Mouse (Mus musculus) intestine, postnatal 0 days (tissue): ENCODE results near the gene Ikzf3. TPM values are rescaled to one million over a fixed set of nuclear protein-coding genes. Genes with fewer than 3 reads are reported as not detected.

Source experiments
- ATAC-seq: fragments of 200-750 bp; cut with Nextera tagmentation; 2 replicates; pipeline ENCODE4 v1.8.0; 2017; ENCODE audit warnings: mild to moderate bottlenecking, moderate TSS enrichment, moderate library complexity
- H3K27ac ChIP-seq: fragments of 300-500 bp; sonication (generic); 2 replicates; pipeline ENCODE4 v1.5.1; 2014; ENCODE audit warnings: mild to moderate bottlenecking, low read depth, low read length, moderate library complexity
- H3K27me3 ChIP-seq: fragments of 300-500 bp; sonication (generic); replicated peaks from 2 replicates; pipeline ENCODE4 v1.6.1; 2014; ENCODE audit warnings: low read length, mixed read lengths; ENCODE audit not compliant: control insufficient read depth, insufficient read depth
- H3K36me3 ChIP-seq: fragments of 300-500 bp; sonication (generic); 2 replicates; pipeline ENCODE4 v1.6.1; 2014; ENCODE audit warnings: mild to moderate bottlenecking, moderate library complexity; ENCODE audit not compliant: control insufficient read depth, insufficient read depth
- H3K4me1 ChIP-seq: fragments of 300-500 bp; sonication (generic); replicated peaks from 2 replicates; pipeline ENCODE4 v1.6.1; 2014; ENCODE audit warnings: antibody characterized with exemption, low read length, mixed read lengths; ENCODE audit not compliant: control insufficient read depth, insufficient read depth
- H3K4me2 ChIP-seq: fragments of 300-500 bp; sonication (generic); replicated peaks from 2 replicates; pipeline ENCODE4 v1.6.1; 2014; ENCODE audit warnings: low read depth, mild to moderate bottlenecking, moderate library complexity
- H3K4me3 ChIP-seq: fragments of 300-500 bp; sonication (generic); 2 replicates; pipeline ENCODE4 v1.5.1; 2014; ENCODE audit warnings: low read depth, low read length
- H3K9ac ChIP-seq: fragments of 300-500 bp; sonication (generic); 2 replicates; pipeline ENCODE4 v1.6.1; 2014; ENCODE audit warnings: mild to moderate bottlenecking, low read depth, low read length
- H3K9me3 ChIP-seq: fragments of 300-500 bp; sonication (generic); 2 replicates; pipeline ENCODE4 v1.6.1; 2016; ENCODE audit warnings: mixed run types; ENCODE audit not compliant: control insufficient read depth
- CTCF ChIP-seq: sonication (generic); IDR thresholded peaks from 2 replicates; pipeline ENCODE4 v1.5.1; 2016; ENCODE audit warnings: low read depth, mild to moderate bottlenecking, control low read depth, antibody characterized with exemption, moderate library complexity
- WGBS: fragments of 180-500 bp; shearing (Covaris S2); extraction: QIAGEN DNeasy Blood & Tissue Kit; methylation state at CpG from one replicate; pipeline ENCODE4 v1.1.7; 2014; 5-methylcytosine and 5-hydroxymethylcytosine counted together
- polyA plus RNA-seq: library from polyadenylated mRNA; unstranded; fragments of >200 nt; fragmentation: Nextera tagmentation; extraction: Ambion mirVana; gene quantifications from 2 replicates; pipeline ENCODE4 v1.2.1, GENCODE M21; 2015

The Ikzf3 gene
- polyA plus RNA-seq, 1 experiment from 2014 or later: 0.20 TPM

GRCm38 (mm10) chr11:98577776-98578175 lies 31.9 kb upstream of the Ikzf3 start:
- no peak for TF ChIP-seq CTCF
- H3K4me2 ChIP-seq: no peak overlapping the region
- ATAC-seq: no peak
- no peaks in the 10 kb centered on the region for H3K27me3 ChIP-seq
- H3K9me3 ChIP-seq: no peaks in the 10 kb centered on the region
- WGBS: 93% methylated on average over 5 of the region's 5 CpGs
- no peak overlapping the region for H3K9ac ChIP-seq
- peaks cover 15% of the 10 kb centered on the region for H3K36me3 ChIP-seq
- no peak overlapping the region for H3K27ac ChIP-seq
- no peak overlapping the region for H3K4me3 ChIP-seq
- peaks cover 3% of the 10 kb centered on the region; the same call in 1 of the 2 replicates for H3K4me1 ChIP-seq

- Histone ChIP-seq H3K27me3 (no peaks in the 10 kb centered on the region), H3K9me3 (no peaks in the 10 kb centered on the region), H3K4me1 (0 out of 2 replicates have a peak, but pooled peaks cover 3% of the 10 kb centered on the region), H3K9ac (no peak overlapping the region), H3K4me2 (no peak overlapping the region), H3K4me3 (no peak overlapping the region), H3K36me3 (no peaks in the 10 kb centered on the region), H3K27ac (no peak overlapping the region)
- 83% methylated on average over 6 of the region's 6 CpGs for WGBS
- TF ChIP-seq CTCF: no peak
- ATAC-seq: no peak
Observed at GRCm38 (mm10) chr11:98569461-98569860, 23.6 kb upstream of the Ikzf3 start.

GRCm38 (mm10) chr11:98568326-98568725 lies 22.5 kb upstream of the Ikzf3 start:
- Histone ChIP-seq H3K9ac (no peak overlapping the region), H3K4me3 (no peak overlapping the region), H3K9me3 (no peaks in the 10 kb centered on the region), H3K4me2 (no peak overlapping the region), H3K4me1 (0 out of 2 replicates have a peak, but pooled peaks cover 3% of the 10 kb centered on the region), H3K36me3 (no peaks in the 10 kb centered on the region), H3K27ac (no peak overlapping the region), H3K27me3 (no peaks in the 10 kb centered on the region)
- WGBS: 89% methylated on average over 8 of the region's 8 CpGs
- peak; percentile 60 for TF ChIP-seq CTCF
- ATAC-seq: no peak

GRCm38 (mm10) chr11:98563921-98564414 lies 18.1 kb upstream of the Ikzf3 start:
- peaks cover 8% of the 10 kb centered on the region; the same call in 1 of the 2 replicates for H3K4me1 ChIP-seq
- H3K9me3 ChIP-seq: no peaks in the 10 kb centered on the region
- 32% methylated on average over 13 of the region's 13 CpGs for WGBS
- 0 out of 2 replicates have a peak overlapping the region, but pooled peaks have one; percentile 13 for H3K4me2 ChIP-seq
- H3K27me3 ChIP-seq: no peaks in the 10 kb centered on the region
- no peak overlapping the region for H3K4me3 ChIP-seq
- H3K27ac ChIP-seq: peak overlapping the region; percentile 92
- H3K9ac ChIP-seq: no peak overlapping the region
- peak; percentile 73 for ATAC-seq
- no peak for TF ChIP-seq CTCF
- no peaks in the 10 kb centered on the region for H3K36me3 ChIP-seq

- H3K27me3 ChIP-seq: no peaks in the 10 kb centered on the region
- peak; percentile 37 for ATAC-seq
- H3K36me3 ChIP-seq: no peaks in the 10 kb centered on the region
- H3K4me2 ChIP-seq: no peak overlapping the region
- no peak overlapping the region for H3K4me3 ChIP-seq
- H3K4me1 ChIP-seq: peaks cover 8% of the 10 kb centered on the region; the same call in 1 of the 2 replicates
- peak overlapping the region; percentile 92 for H3K27ac ChIP-seq
- TF ChIP-seq CTCF: no peak
- no peaks in the 10 kb centered on the region for H3K9me3 ChIP-seq
- 45% methylated on average over 3 of the region's 3 CpGs for WGBS
- H3K9ac ChIP-seq: no peak overlapping the region
Observed at GRCm38 (mm10) chr11:98563025-98563424, 17.2 kb upstream of the Ikzf3 start.

DNA sequence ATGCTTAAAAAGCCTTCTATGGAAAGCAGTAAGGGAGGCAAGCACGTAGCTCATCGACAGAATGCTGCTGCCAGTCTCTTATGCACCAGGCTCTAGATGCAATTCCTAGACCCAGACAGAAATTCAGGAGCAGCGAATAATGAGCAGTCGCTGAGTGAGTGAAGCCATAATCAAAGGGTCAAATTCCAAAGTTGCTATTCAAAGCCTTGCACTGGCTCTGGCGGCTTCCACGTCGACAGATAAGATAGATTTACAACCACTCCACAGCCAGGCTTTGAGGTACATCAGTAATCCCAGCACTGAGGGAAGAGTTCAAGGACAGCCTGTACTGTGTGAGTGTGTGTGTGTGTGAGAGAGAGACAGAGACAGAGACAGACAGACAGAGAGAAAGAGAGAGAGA lies 15.1 kb upstream of the Ikzf3 start:
- H3K27me3 ChIP-seq: no peaks in the 10 kb centered on the region
- peaks cover 8% of the 10 kb centered on the region; the same call in 1 of the 2 replicates for H3K4me1 ChIP-seq
- H3K4me3 ChIP-seq: no peak overlapping the region
- ATAC-seq: peak; percentile 71
- H3K27ac ChIP-seq: peak overlapping the region; percentile 92
- 13% methylated on average over 7 of the region's 7 CpGs for WGBS
- H3K36me3 ChIP-seq: no peaks in the 10 kb centered on the region
- no peaks in the 10 kb centered on the region for H3K9me3 ChIP-seq
- H3K4me2 ChIP-seq: no peak overlapping the region
- no peak for TF ChIP-seq CTCF
- no peak overlapping the region for H3K9ac ChIP-seq
